Mouse (Mus musculus) forebrain, embryonic 13.5 days (tissue): Measurements from ENCODE around the gene Gm16429. TPM values are rescaled to one million over a fixed set of nuclear protein-coding genes. Genes with fewer than 3 reads are reported as not detected.
"Not testable (repeated sequence)": the region's sequence is repeated elsewhere in the genome, so short reads cannot be mapped to it uniquely, and the experiment has no call there.

Experiments used
- ATAC-seq: fragments of 200-750 bp; cut with Nextera tagmentation; 2 replicates; pipeline ENCODE4 v1.8.0; 2017
- H3K27ac ChIP-seq: fragments of 300-500 bp; sonication (generic); 2 replicates; pipeline ENCODE4 v1.5.1; 2015; ENCODE audit warnings: inconsistent platforms, mild to moderate bottlenecking, moderate library complexity
- H3K27me3 ChIP-seq: fragments of 300-500 bp; sonication (generic); 2 replicates; pipeline ENCODE4 v1.6.1; 2015; ENCODE audit warnings: mild to moderate bottlenecking, inconsistent platforms
- H3K36me3 ChIP-seq: fragments of 300-500 bp; sonication (generic); 2 replicates; pipeline ENCODE4 v1.6.1; 2015; ENCODE audit warnings: mild to moderate bottlenecking, inconsistent platforms; ENCODE audit not compliant: poor library complexity, severe bottlenecking
- H3K4me1 ChIP-seq: fragments of 300-500 bp; sonication (generic); 2 replicates; pipeline ENCODE4 v1.6.1; 2015; ENCODE audit warnings: inconsistent platforms
- H3K4me2 ChIP-seq: fragments of 300-500 bp; sonication (generic); 2 replicates; pipeline ENCODE4 v1.6.1; 2015; ENCODE audit warnings: inconsistent platforms, mild to moderate bottlenecking, moderate library complexity
- H3K4me3 ChIP-seq: fragments of 300-500 bp; sonication (generic); 2 replicates; pipeline ENCODE4 v1.5.1; 2015; ENCODE audit warnings: mild to moderate bottlenecking, inconsistent platforms
- H3K9ac ChIP-seq: fragments of 300-500 bp; sonication (generic); 2 replicates; pipeline ENCODE4 v1.6.1; 2015; ENCODE audit warnings: mild to moderate bottlenecking, inconsistent platforms
- H3K9me3 ChIP-seq: fragments of 300-500 bp; sonication (generic); replicated peaks from 2 replicates; pipeline ENCODE4 v1.6.1; 2016; ENCODE audit warnings: inconsistent platforms
- WGBS: fragments of 180-500 bp; shearing (Covaris S2); methylation state at CpG from one replicate; pipeline ENCODE4 v1.1.7; 2015; 5-methylcytosine and 5-hydroxymethylcytosine counted together
- polyA plus RNA-seq: library from polyadenylated mRNA; unstranded; fragments of >200 nt; fragmentation: Nextera tagmentation; extraction: Ambion mirVana; gene quantifications from 2 replicates; pipeline ENCODE4 v1.2.1, GENCODE M21; 2015

Gm16429 gene
- polyA plus RNA-seq, result not detected in 2 replicates

GRCm38 (mm10) chr5:93928952-93929351 is at the start of gene Gm16429:
TSS of gene Gm16429 (minus strand) at chr5:93929052.
- not testable (repeated sequence) for H3K27me3 ChIP-seq, H3K9ac ChIP-seq, H3K27ac ChIP-seq, H3K4me3 ChIP-seq, ATAC-seq, H3K36me3 ChIP-seq, H3K9me3 ChIP-seq, H3K4me1 ChIP-seq, H3K4me2 ChIP-seq
- WGBS, result no CpG with 5 or more reads among the region's 1 CpGs

Other genes with a start within 250 kb of the Gm16429 start
- gene Gm7792, start 85.3 kb downstream of the Gm16429 start, polyA plus RNA-seq, result not detected in 2 replicates
- gene BC061212, start 141.5 kb upstream of the Gm16429 start, polyA plus RNA-seq, result not detected in 2 replicates
- not detected in 2 replicates for gene Gm6351, start 147.3 kb upstream of the Gm16429 start, polyA plus RNA-seq